Mouse (Mus musculus): ENCODE results near the gene Speer3. TPM values are rescaled to one million over a fixed set of nuclear protein-coding genes. Genes with fewer than 3 reads are reported as not detected.
"Not testable (repeated sequence)": the region's sequence is repeated elsewhere in the genome, so short reads cannot be mapped to it uniquely, and the experiment has no call there.

Speer3 gene
- not detected for total RNA-seq (2021)

DNA sequence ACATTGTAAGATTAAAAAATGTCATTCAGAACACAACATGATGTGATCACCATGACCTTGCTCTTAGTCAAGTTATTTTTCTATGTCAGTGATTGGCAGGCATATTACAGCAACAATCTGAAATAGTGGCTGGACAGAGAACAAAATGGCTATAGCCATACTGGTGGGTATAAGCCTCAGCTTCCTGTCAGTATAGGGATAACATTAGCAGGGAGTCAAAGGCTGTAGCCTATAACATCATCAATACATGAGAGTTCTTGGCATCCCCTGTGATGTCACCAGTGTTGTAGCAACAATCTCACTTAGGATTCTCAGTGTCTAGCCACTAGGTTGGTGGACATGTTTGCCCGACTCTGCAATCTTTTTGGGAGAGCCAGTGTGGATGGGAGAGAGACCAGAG is at the start of gene Speer3:
Gene Speer3, plus strand, starts transcription at position 301 of the 400 bp plus-strand sequence.
- DNase-seq (ENCODE audit: low spot score in 2 of 2): no peak
- intact Hi-C loops (cut with DNase I): no loop called here

DNA sequence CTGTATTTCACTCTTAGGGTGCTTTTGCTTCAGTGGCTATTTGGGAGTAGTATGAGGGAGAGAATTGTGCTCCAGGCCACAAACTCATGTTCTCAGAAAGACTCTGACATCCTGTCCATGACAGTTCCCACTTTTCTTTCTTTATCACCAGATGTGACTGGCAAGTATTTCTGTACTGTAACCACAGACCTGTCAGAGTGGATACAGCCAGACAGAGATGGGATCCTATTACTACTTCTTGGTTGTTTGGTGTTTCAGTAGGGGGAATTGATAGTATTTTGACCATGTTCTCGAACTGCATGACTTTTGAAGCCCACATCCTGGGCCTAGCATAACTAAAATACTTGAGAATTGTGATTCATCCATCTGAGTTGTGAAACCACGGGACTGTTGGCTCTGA is 19.1 kb downstream of the Speer3 start:
- intact Hi-C loops (cut with DNase I); DNase-seq (ENCODE audit: low spot score in 2 of 2): not testable (repeated sequence)

DNA sequence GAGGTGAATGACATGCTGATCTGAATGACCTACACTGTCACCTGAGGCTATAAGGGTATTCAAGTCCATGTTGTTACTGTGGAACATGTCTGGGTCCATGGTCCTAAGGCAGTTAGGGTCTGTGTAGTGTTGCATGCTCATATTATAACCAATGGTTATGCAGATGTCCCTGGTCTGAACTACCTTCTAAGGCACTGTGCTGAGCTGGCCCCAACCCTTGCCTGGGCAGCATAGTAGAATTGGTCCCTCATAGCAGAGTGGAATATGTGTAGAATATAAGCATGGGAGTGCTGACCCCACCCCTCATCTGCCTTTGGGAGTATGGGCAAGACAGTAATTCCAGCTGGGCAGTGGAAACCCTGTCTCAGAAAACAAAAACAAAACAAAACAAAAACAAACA is 33.7 kb downstream of the Speer3 start:
- intact Hi-C loops (cut with DNase I): no loop called here
- no peak for DNase-seq (ENCODE audit: low spot score in 2 of 2)

GRCm38 (mm10) chr5:13826708-13827107 is 35.3 kb downstream of the Speer3 start:
- intact Hi-C loops (cut with DNase I): no loop called here
- no peak for DNase-seq (ENCODE audit: low spot score in 2 of 2)

- DNase-seq (ENCODE audit: low spot score in 2 of 2): no peak
- intact Hi-C loops (cut with DNase I): no loop called here
Observed at GRCm38 (mm10) chr5:13844317-13844716, 52.9 kb downstream of the Speer3 start.

Other genes with a start within 250 kb of the Speer3 start
- 10 to 100 TPM; 14.0 to 14.4 TPM for gene Sema3e, start 233.7 kb downstream of the Speer3 start, total RNA-seq (2021)

All from left cerebral cortex, postnatal 25 days (tissue).